Mouse (Mus musculus) kidney, embryonic 16.5 days (tissue): Measurements from ENCODE around the gene Fgd2. TPM values are rescaled to one million over a fixed set of nuclear protein-coding genes. Genes with fewer than 3 reads are reported as not detected.
A peak's percentile ranks its signal among the peaks of the same experiment; 100 is the strongest.

Source experiments
- ATAC-seq: fragments of 200-750 bp; cut with Nextera tagmentation; 2 replicates; pipeline ENCODE4 v1.8.0; 2017; ENCODE audit warnings: moderate TSS enrichment; ENCODE audit not compliant: low FRiP score, low TSS enrichment
- H3K27ac ChIP-seq: fragments of 300-500 bp; sonication (generic); 2 replicates; pipeline ENCODE4 v1.5.1; 2014; ENCODE audit warnings: low read length
- H3K27me3 ChIP-seq: fragments of 300-500 bp; sonication (generic); 2 replicates; pipeline ENCODE4 v1.6.1; 2014; ENCODE audit warnings: low read length, control low read depth, mixed read lengths; ENCODE audit not compliant: insufficient read depth
- H3K36me3 ChIP-seq: fragments of 300-500 bp; sonication (generic); 2 replicates; pipeline ENCODE4 v1.6.1; 2014; ENCODE audit warnings: low read length, control low read depth, mixed read lengths; ENCODE audit not compliant: insufficient read depth
- H3K4me1 ChIP-seq: fragments of 300-500 bp; sonication (generic); 2 replicates; pipeline ENCODE4 v1.6.1; 2014; ENCODE audit warnings: low read length, control low read depth, mixed read lengths; ENCODE audit not compliant: insufficient read depth
- H3K4me2 ChIP-seq: fragments of 300-500 bp; sonication (generic); replicated peaks from 2 replicates; pipeline ENCODE4 v1.6.1; 2014; ENCODE audit warnings: low read depth, low read length
- H3K4me3 ChIP-seq: fragments of 300-500 bp; sonication (generic); 2 replicates; pipeline ENCODE4 v1.5.1; 2014; ENCODE audit warnings: mild to moderate bottlenecking, low read length
- H3K9ac ChIP-seq: fragments of 300-500 bp; sonication (generic); replicated peaks from 2 replicates; pipeline ENCODE4 v1.6.1; 2014; ENCODE audit warnings: low read length
- H3K9me3 ChIP-seq: fragments of 300-500 bp; sonication (generic); 2 replicates; pipeline ENCODE4 v1.6.1; 2016; ENCODE audit warnings: low read length, control low read depth
- WGBS: fragments of 180-500 bp; shearing (Covaris S2); extraction: QIAGEN DNeasy Blood & Tissue Kit; methylation state at CpG from one replicate; pipeline ENCODE4 v1.1.7; 2014; 5-methylcytosine and 5-hydroxymethylcytosine counted together
- polyA plus RNA-seq: library from polyadenylated mRNA; unstranded; fragments of >200 nt; fragmentation: Nextera tagmentation; extraction: Ambion mirVana; gene quantifications from 2 replicates; pipeline ENCODE4 v1.2.1, GENCODE M21; 2015

The Fgd2 gene
- polyA plus RNA-seq, 1 experiment from 2014 or later = 14.4 TPM

DNA sequence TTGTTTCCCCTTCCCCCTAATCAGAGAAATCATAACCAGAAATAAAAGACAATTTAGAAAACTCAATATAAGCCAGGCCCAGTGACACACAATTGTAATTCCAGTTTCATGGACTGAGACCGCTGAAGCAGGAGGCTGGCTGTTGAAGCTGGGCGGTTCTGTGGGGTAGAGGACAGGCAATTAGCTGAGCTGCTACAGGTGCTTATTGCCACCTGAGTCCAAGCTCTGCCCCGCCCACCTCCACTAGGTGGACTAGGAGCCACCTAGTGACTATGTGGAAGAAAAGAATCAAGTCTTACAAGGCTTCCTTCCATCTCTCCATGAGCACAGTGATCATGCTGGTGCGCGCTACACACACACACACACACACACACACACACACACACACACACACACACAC, 56.0 kb downstream of the Fgd2 start:
- Histone ChIP-seq H3K27me3 (no peaks in the 10 kb centered on the region), H3K4me3 (no peak overlapping the region), H3K9me3 (no peaks in the 10 kb centered on the region), H3K9ac (no peak overlapping the region), H3K27ac (no peak overlapping the region), H3K4me2 (no peak overlapping the region), H3K36me3 (no peaks in the 10 kb centered on the region), H3K4me1 (peaks cover 8% of the 10 kb centered on the region)
- 50% methylated on average over 5 of the region's 5 CpGs for WGBS
- ATAC-seq = no peak

DNA sequence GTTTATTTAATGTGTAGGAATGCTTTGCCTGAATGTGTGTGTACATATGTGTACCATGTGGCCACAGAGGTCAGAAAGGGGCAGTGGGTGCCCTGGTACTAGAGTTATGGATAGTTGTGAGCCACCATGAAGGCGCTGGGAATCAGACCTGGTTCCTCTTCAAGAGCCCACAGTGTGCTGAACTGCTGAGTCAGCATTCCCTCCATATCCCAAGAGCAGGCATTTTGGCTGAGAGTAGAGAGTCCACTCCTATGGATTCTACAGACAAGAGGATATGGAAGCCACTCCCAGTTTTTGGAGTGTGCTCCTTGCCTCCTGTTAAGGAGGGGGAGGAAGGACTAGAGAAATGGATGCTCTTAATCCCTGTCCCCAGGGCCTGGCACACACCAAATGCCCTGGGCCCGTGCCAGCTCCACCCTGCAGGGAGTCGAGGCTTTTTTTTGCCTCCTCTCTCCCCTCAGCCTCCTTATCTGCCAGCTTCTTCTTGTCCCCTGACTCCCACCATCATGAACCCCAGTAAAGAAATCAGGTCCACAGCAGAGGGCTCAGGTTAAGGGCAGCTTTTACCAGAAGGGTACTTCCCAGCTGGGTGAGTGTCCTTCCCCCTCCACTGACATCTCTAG, 58.2 kb downstream of the Fgd2 start:
- ATAC-seq = no peak
- Histone ChIP-seq H3K9ac (no peak overlapping the region), H3K27me3 (no peaks in the 10 kb centered on the region), H3K27ac (no peak overlapping the region), H3K9me3 (no peaks in the 10 kb centered on the region), H3K4me1 (peaks cover 8% of the 10 kb centered on the region), H3K4me2 (no peak overlapping the region), H3K4me3 (no peak overlapping the region), H3K36me3 (no peaks in the 10 kb centered on the region)
- WGBS = 83% methylated on average over 3 of the region's 3 CpGs

DNA sequence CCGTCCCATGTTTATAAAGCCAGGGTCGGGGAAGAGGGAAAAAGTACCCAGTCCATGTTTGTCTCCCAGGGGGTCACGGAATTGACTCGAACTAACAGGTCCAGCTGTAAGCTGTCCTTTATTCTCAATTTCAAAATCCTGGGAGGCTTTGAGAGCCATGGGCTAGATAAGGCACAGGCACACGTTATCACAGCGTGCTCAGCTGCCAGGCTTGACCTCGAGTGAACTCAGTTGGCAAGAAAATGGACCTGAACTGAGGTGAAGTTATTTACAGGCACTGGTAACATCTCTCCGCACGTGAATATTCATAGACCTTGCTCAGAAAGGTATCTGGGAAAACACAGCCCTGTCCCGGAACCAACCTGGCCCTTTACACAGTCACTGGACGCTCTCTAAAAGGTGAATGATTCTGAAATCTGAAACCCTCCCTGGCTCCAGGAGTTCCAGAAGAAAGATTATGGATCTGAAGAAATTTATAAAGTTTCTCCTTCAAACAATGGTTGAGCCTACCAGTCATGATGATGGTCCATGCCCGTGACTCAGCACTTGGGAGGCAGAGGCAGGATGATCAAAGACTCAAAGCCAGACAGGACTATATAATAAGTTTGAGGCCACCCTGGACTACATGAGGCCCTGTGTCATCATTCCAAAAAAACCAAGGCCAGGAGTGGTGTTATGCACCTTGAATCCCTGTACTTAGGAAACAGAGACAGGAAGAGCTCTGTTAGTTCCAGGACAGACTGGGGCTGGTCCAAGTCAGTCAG, 59.4 kb downstream of the Fgd2 start:
- no peak overlapping the region for H3K27ac ChIP-seq
- peaks cover 8% of the 10 kb centered on the region for H3K4me1 ChIP-seq
- no peak overlapping the region for H3K9ac ChIP-seq
- no peaks in the 10 kb centered on the region for H3K36me3 ChIP-seq
- no peak for ATAC-seq
- H3K4me3 ChIP-seq = no peak overlapping the region
- H3K9me3 ChIP-seq = no peaks in the 10 kb centered on the region
- WGBS = 75% methylated on average over 12 of the region's 12 CpGs
- H3K27me3 ChIP-seq = no peaks in the 10 kb centered on the region
- no peak overlapping the region for H3K4me2 ChIP-seq

DNA sequence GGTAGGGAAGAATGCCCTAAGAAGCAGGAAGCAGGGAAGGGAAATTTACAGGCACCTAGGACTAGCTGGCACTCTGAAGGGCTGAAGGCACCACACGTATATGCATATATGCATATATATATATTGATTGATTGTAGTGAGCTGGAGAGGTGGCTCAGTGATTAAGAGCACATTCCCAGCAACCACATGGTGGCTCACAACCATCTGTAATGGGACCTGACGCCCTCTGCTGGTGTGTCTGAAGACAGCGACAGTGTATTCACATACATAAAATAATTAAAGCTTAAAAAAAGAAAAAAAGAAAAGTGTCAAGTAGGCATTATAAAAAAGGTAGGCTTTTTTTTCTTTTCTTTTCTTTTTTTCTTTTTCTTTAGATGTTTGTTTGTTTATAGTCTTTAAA, 60.6 kb downstream of the Fgd2 start:
- Histone ChIP-seq H3K9me3 (no peaks in the 10 kb centered on the region), H3K27ac (no peak overlapping the region), H3K4me3 (no peak overlapping the region), H3K4me1 (peaks cover 3% of the 10 kb centered on the region), H3K27me3 (no peaks in the 10 kb centered on the region), H3K36me3 (no peaks in the 10 kb centered on the region), H3K9ac (no peak overlapping the region), H3K4me2 (no peak overlapping the region)
- no peak for ATAC-seq
- WGBS = 80% methylated on average over 3 of the region's 3 CpGs

DNA sequence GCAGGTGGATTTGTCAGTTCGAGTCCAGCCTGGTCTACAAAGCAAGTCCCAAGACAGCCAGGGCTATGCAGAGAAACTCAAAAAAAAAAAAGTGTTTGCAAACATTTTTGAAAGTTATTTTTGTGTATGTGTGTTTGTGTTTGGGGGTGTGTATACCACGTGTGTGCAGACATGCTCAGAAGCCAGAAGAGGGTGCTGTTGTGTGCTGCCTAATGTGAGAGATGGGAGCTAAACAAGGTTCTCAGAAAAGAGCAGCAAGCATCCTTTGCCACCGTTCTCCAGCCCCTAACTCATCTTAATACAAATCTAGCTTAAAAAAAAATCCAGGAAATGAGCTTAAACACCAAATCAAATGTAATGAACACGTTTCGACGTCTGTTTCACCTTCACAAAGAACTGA, 61.6 kb downstream of the Fgd2 start:
- no peaks in the 10 kb centered on the region for H3K36me3 ChIP-seq
- WGBS = 81% methylated on average over 6 of the region's 6 CpGs
- no peaks in the 10 kb centered on the region for H3K4me1 ChIP-seq
- H3K27ac ChIP-seq = no peak overlapping the region
- H3K9me3 ChIP-seq = no peaks in the 10 kb centered on the region
- no peak overlapping the region for H3K4me3 ChIP-seq
- no peak overlapping the region for H3K4me2 ChIP-seq
- no peaks in the 10 kb centered on the region for H3K27me3 ChIP-seq
- ATAC-seq = no peak
- H3K9ac ChIP-seq = no peak overlapping the region

DNA sequence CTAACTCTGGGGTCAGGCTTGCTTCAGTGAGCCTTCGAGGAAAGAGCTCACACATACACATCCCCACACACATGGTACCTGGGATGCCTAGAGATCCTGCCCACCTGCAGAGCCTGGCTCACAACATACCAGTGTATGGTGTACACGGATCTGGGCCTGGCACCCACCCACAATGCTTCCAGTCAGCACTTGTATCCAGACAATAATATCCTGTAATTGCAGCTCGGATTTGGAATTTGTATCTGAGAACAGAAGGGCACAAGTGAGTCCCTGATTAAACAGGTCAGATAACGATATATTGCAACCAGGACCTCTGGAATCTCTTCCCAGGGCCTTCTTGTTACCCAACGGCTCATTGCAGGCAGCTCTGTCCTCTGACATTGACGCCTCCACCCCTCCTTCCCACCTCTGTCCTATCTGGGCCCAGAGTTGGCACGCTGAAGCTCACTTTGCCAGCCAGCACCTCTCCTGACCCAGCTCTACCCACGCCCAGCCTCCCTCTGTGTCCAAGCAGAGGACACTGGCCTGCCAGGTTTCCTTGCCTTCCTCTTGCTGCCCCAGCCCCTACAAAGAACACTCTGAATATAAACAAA, 62.3 kb downstream of the Fgd2 start:
- H3K27ac ChIP-seq = no peak overlapping the region
- H3K36me3 ChIP-seq = no peaks in the 10 kb centered on the region
- no peak for ATAC-seq
- no peaks in the 10 kb centered on the region for H3K27me3 ChIP-seq
- no peak overlapping the region for H3K4me2 ChIP-seq
- 73% methylated on average over 8 of the region's 8 CpGs for WGBS
- peaks cover 6% of the 10 kb centered on the region for H3K4me1 ChIP-seq
- no peak overlapping the region for H3K9ac ChIP-seq
- H3K4me3 ChIP-seq = no peak overlapping the region
- no peaks in the 10 kb centered on the region for H3K9me3 ChIP-seq

DNA sequence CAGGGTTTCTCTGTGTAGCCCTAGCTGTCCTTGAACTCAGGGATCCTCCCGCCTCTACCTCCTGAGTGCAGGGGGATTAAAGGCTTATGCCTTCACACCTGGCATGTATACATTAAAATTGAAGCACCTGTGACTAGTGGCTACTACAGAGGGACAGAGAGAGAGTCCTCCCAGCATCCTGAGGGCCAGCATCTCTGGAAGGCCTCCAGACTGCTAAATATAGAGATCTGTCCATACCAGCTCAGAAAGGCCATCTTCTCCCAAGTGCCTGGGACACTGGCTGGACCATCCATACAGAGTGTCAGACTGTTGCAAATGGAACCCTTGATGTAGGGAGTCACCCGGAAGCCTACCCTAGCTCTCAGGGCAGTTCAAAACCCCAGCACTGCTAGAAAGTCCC, 63.3 kb downstream of the Fgd2 start:
- H3K9me3 ChIP-seq = no peaks in the 10 kb centered on the region
- H3K9ac ChIP-seq = no peak overlapping the region
- no peak for ATAC-seq
- no peak overlapping the region for H3K4me2 ChIP-seq
- H3K4me1 ChIP-seq = peaks cover 11% of the 10 kb centered on the region
- H3K27me3 ChIP-seq = no peaks in the 10 kb centered on the region
- no peak overlapping the region for H3K27ac ChIP-seq
- H3K36me3 ChIP-seq = no peaks in the 10 kb centered on the region
- H3K4me3 ChIP-seq = no peak overlapping the region
- 94% methylated on average over 2 of the region's 2 CpGs for WGBS

DNA sequence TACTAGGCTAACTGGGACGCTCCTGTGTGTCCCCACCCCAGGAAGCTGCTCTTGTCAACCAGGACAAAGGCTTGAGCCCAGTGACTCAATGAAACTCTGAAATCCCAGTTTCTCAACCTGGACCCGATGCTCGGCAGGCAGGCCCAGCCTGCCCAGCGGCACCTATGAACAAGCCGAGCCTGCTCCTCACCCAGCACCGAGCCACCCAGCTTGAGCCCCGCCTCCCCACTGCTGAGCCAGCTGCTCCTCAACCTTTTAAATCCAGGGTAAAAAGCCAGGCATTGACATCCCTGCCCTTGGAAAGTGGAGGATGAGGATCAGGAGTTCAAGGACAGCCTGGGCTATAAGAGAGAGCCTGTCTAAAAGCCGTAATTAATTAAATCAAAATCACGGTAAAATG, 64.6 kb downstream of the Fgd2 start:
- WGBS = 75% methylated on average over 9 of the region's 9 CpGs
- no peak overlapping the region for H3K4me3 ChIP-seq
- no peak overlapping the region for H3K27ac ChIP-seq
- H3K36me3 ChIP-seq = no peaks in the 10 kb centered on the region
- H3K9me3 ChIP-seq = no peaks in the 10 kb centered on the region
- ATAC-seq = no peak
- H3K4me1 ChIP-seq = peaks cover 11% of the 10 kb centered on the region
- H3K9ac ChIP-seq = no peak overlapping the region
- no peaks in the 10 kb centered on the region for H3K27me3 ChIP-seq
- no peak overlapping the region for H3K4me2 ChIP-seq

DNA sequence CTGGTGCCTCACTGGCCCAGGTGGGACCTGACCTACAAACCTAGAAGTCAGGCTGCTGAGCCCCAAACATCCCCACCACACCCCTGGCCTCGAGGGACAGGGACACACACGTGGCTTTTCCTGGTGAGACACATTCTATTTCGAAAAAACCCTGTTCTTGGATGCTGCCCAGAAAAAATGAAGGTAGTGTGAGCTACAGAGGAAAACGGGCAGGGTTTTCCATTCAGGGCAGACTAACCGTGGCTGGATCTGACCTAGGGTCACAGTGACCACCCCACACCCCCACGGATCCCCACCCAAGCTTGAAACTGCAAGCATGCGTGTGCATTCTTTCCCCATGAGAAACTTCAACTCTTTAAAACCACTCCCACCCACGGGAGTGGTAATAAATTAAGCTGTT, 67.5 kb downstream of the Fgd2 start:
- Histone ChIP-seq H3K27ac (peak overlapping the region; percentile 55; the same call in 1 of the 2 replicates), H3K9ac (no peak overlapping the region), H3K4me1 (peaks cover 16% of the 10 kb centered on the region), H3K27me3 (no peaks in the 10 kb centered on the region), H3K9me3 (no peaks in the 10 kb centered on the region), H3K4me2 (no peak overlapping the region), H3K36me3 (no peaks in the 10 kb centered on the region), H3K4me3 (no peak overlapping the region)
- 13% methylated on average over 8 of the region's 8 CpGs for WGBS
- peak; percentile 46; the same call in 1 of the 2 replicates for ATAC-seq

DNA sequence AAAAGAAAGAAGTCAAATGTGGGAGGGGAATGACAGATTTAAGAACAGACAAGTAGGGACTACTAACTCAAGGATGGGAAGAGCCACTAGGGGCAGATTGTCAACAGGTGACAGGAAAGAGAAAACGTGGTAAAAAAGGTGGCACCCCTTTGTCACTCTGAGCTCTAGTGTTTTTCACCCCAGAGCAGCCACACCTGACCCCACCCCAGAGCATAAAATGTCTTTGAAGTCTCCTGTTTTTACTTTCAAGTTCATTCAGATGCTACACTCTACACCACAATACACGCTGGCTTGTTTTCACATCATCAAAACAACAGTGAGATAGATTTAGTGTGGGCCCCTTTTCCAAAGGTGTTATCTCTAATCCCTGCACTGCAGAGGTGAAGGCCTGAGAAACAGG, 68.1 kb downstream of the Fgd2 start:
- Histone ChIP-seq H3K36me3 (no peaks in the 10 kb centered on the region), H3K4me2 (no peak overlapping the region), H3K27me3 (no peaks in the 10 kb centered on the region), H3K4me1 (peaks cover 16% of the 10 kb centered on the region), H3K27ac (no peak overlapping the region), H3K9ac (no peak overlapping the region), H3K9me3 (no peaks in the 10 kb centered on the region), H3K4me3 (no peak overlapping the region)
- ATAC-seq = no peak
- 33% methylated on average over 2 of the region's 2 CpGs for WGBS
